Mouse (Mus musculus): ENCODE results near the gene Clic4. TPM values are rescaled to one million over a fixed set of nuclear protein-coding genes. Genes with fewer than 3 reads are reported as not detected.

The Clic4 gene
- polyA plus RNA-seq, 1 experiment, result 30.2 TPM

DNA sequence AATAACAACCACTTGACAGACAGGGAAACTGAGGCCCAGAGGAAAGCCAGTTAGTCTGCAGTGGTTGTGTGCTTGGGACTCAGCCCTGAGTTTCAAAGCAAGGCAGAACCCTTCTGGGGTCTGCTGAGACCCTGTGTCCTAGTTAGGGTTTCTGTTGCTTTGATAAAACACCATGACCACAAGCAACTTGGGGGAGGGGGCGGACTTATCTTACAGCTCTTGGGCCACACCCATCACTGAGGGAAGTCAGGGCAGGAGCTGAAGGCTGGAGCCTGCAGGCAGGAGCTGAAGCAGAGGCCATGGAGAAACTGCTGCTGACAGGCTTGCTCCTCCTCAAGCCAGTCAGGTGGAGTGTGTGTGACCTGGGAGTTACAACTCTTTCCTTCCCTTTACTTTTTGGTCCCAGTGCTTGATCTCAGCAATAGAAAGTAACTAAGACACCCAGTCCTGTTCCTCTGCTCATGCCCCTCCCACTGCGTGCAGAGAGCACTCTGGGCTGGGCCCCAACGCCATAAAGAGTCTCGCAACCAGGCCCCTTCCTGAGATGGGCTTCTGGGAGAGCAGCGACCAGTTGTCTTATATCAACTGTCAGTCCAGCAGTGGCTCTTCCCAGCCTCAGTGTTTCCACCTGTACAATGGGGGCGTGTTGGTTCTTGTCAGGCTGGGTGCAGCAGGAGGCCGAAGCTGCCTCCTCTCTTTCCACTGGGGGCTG is 104.6 kb downstream of the Clic4 start:
- no peak for TF ChIP-seq GATA1 (IDR thresholded peaks at IDR 0.05; ENCODE audit: low read length)

DNA sequence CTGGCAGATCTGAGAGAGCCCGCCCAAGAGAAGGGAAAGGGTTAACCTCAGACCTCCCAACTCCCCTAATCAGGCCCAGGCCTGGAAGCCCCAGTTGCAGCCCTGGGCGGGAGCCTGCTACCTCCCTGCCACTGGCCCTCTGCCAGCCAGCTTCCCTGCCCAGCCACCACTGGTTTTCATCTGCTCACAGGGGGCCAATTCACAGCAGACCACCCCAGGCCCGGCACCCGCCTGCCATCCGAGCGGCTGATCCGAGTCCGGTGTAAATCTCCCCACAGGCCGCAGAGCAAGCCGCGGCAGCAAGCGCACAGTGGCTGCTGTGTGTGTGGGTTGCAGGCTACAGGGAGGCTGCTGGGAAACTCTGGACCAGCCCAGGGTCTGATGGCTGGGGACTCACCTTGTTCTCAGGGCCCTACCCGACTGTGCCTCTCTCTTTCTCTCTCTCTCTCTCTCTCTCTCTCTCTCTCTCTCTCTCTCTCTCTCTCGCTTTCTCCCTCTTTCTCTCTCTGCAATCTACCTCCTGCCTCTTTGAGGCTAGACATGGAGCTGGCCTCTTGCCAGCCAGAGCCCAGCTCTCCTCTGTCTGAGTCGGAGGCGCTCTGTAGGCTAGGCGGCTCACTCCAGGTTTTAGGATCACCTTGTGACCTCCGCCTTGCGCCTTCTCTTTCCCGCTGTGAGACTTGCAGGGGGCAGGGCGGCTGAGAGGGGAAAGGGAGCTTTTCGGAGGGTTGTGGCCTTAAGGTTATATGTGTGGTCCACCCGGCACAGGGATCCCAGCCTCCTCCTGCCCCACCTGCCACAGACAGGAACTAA is 106.0 kb downstream of the Clic4 start:
- TF ChIP-seq GATA1 (IDR thresholded peaks at IDR 0.05; ENCODE audit: low read length), result no peak

DNA sequence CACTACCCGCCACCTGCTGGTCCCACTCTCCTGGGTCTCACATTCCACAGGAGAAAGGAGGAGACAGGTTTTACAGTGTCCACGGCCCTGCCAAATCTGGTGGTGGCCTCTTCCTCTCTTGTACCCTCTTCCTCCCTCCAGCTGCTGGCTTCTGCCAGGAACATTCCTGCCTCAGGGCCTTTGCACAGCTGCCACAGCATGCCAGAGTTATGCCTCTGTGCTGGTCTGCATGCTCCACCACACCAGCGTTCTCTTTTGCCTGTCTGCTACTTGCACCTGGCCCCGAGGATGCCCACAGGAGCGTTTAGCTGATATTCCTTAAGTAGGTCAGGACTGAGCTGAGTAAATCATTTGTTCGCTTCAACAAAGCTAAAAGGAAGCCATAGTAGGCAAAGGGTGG is 106.9 kb downstream of the Clic4 start:
- no peak for TF ChIP-seq GATA1 (IDR thresholded peaks at IDR 0.05; ENCODE audit: low read length)

Other genes starting within 250 kb of the Clic4 start
- gene Runx3, start 152.2 kb downstream of the Clic4 start, polyA plus RNA-seq (2012), result not detected in 2 replicates
- 769 and 774 TPM in 2 replicates for gene Srrm1, start 80.5 kb upstream of the Clic4 start, polyA plus RNA-seq (2012)
- 0.26 and 0.65 TPM in 2 replicates for gene Ncmap, start 125.4 kb upstream of the Clic4 start, polyA plus RNA-seq (2012)
- gene Rcan3, start 161.0 kb upstream of the Clic4 start, polyA plus RNA-seq (2012), result 21.1 and 27.1 TPM in 2 replicates
- not detected in 2 replicates for gene Stpg1, start 222.0 kb upstream of the Clic4 start, polyA plus RNA-seq (2012)
- 27.0 and 34.5 TPM in 2 replicates for gene Nipal3, start 222.2 kb upstream of the Clic4 start, polyA plus RNA-seq (2012)